Mouse (Mus musculus) bone marrow, adult 2 months (tissue): ENCODE measurements at regions not wholly inside any gene's neighbourhood (a gene's known extent, or its start where the extent isn't known, plus 50 kb on each side); places are given as distances from the start of the nearest gene placed in this dataset.

ENCODE experiments used
- CTCF ChIP-seq: fragments of 200-500 bp; IDR thresholded peaks from 2 replicates; pipeline ENCODE4 v1.5.1; 2011; ENCODE audit warnings: low read length, control low read depth; ENCODE audit not compliant: control insufficient read depth, insufficient read depth
- POLR2A ChIP-seq: fragments of 200-500 bp; IDR thresholded peaks from 2 replicates; pipeline ENCODE4 v1.6.1; 2011; ENCODE audit warnings: low read depth, mild to moderate bottlenecking, control low read depth, low read length, borderline replicate concordance; ENCODE audit not compliant: control insufficient read depth

DNA sequence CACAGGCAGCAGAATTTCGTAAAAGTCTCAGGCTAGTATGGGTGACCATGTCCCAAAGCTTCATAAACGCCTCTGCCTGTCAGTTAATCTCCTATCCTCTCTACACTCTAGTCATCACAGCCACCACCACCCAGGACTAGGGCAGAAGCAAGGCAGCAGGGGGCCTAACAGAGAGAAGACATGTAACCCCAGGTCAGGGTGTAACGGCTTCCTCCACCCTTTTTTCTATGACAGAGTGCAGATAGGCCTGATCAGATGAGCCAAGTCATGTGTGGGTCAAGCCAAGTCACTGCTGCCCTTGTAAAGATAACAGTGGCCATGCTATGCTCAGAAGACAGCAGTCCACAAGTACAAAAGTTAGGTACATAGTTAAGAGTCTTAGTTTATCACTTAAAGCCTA lies 270.1 kb upstream of the Arid1b start:
- TF ChIP-seq POLR2A (no peak), CTCF (no peak)
